In genomic region chr10:52072482-52072881, GRCm38 (mm10) we compare ENCODE assay signal across 7 mouse cellular contexts. TPM values are rescaled to one million over a fixed set of nuclear protein-coding genes. Genes with fewer than 3 reads are reported as not detected.
DNase-seq lines count a peak whose midpoint lies in the region; ATAC-seq and TF ChIP-seq lines count a peak whose summit lies in the region.

No protein-coding gene starts in this region.

- TF ChIP-seq CTCF in brain, embryonic 14.5 days (IDR thresholded peaks at IDR 0.05; ENCODE audit: borderline replicate concordance, extremely low read depth, insufficient read depth, insufficient read length) = peak; percentile 56; the same call in 1 of the 2 replicates
- peak; percentile 50 for TF ChIP-seq CTCF in forebrain, postnatal 0 days (IDR thresholded peaks at IDR 0.05; ENCODE audit: low read depth)
- peak; percentile 73 for TF ChIP-seq CTCF in stomach, postnatal 0 days (IDR thresholded peaks at IDR 0.05; ENCODE audit: low read depth)

- no peak for TF ChIP-seq POLR2A in brain, embryonic 14.5 days (IDR thresholded peaks at IDR 0.05; ENCODE audit: borderline replicate concordance, extremely low read depth, insufficient read depth, insufficient read length, poor library complexity, severe bottlenecking)

- H3K9me3 ChIP-seq in forebrain, postnatal 0 days (ENCODE audit: low read length) = no peaks in the 10 kb centered on the region
- H3K9me3 ChIP-seq in stomach, postnatal 0 days (ENCODE audit: control insufficient read depth, low read length) = no peaks in the 10 kb centered on the region

- TF ChIP-seq EP300 in stomach, postnatal 0 days (optimal IDR thresholded peaks at IDR 0.05) = no peak

- no peak overlapping the region for H3K9ac ChIP-seq in forebrain, postnatal 0 days
- no peak overlapping the region for H3K9ac ChIP-seq in stomach, postnatal 0 days (ENCODE audit: low read length)

- no peak overlapping the region for H3K4me3 ChIP-seq in forebrain, postnatal 0 days (ENCODE audit: low read depth, low read length)
- no peak overlapping the region for H3K4me3 ChIP-seq in stomach, postnatal 0 days (ENCODE audit: low read depth, low read length)

- no peaks in the 10 kb centered on the region for H3K27me3 ChIP-seq in forebrain, postnatal 0 days (ENCODE audit: insufficient read depth, low read length)
- no peaks in the 10 kb centered on the region for H3K27me3 ChIP-seq in stomach, postnatal 0 days (ENCODE audit: control insufficient read depth, insufficient read depth, low read length)

- no peaks in the 10 kb centered on the region for H3K36me3 ChIP-seq in forebrain, postnatal 0 days (ENCODE audit: insufficient read depth)
- no peaks in the 10 kb centered on the region for H3K36me3 ChIP-seq in stomach, postnatal 0 days (ENCODE audit: control insufficient read depth, insufficient read depth, low read length)

- no peak overlapping the region for H3K27ac ChIP-seq in forebrain, postnatal 0 days (ENCODE audit: low read depth, low read length)
- no peak overlapping the region for H3K27ac ChIP-seq in stomach, postnatal 0 days (replicated peaks)

- H3K4me2 ChIP-seq in forebrain, postnatal 0 days (ENCODE audit: low read depth) = no peak overlapping the region
- H3K4me2 ChIP-seq in stomach, postnatal 0 days (replicated peaks; ENCODE audit: low read depth) = no peak overlapping the region

- H3K4me1 ChIP-seq in forebrain, postnatal 0 days (ENCODE audit: insufficient read depth) = no peaks in the 10 kb centered on the region
- H3K4me1 ChIP-seq in stomach, postnatal 0 days (replicated peaks; ENCODE audit: control insufficient read depth, insufficient read depth) = no peaks in the 10 kb centered on the region

- peak; percentile 28 for DNase-seq in thymus, postnatal 4 days
- DNase-seq in thymus, adult 18-20 months = no peak
- peak; percentile 80 for DNase-seq in brain, embryonic 14.5 days (ENCODE audit: low read depth)
- peak; percentile 33 for DNase-seq in forebrain, postnatal 0 days
- peak; percentile 38 to 78 for DNase-seq in kidney, postnatal 36 days
- DNase-seq in lung, postnatal 10 days = peak; percentile 64
- DNase-seq in stomach, postnatal 0 days (ENCODE audit: low spot score) = peak; percentile 47

- ATAC-seq in forebrain, postnatal 0 days = peak; percentile 60; the same call in 1 of the 2 replicates
- no peak for ATAC-seq in stomach, postnatal 0 days (ENCODE audit: low FRiP score, low TSS enrichment)

RNA-seq across cellular contexts. Expression of gene Vgll2, which starts 50.2 kb away (rescaled TPM):
- polyA plus RNA-seq in brain, embryonic 14.5 days (2012; rRNA removed) = 1.8 and 4.6 TPM in 2 replicates
- 0.31 and 2.6 TPM in 2 replicates for total RNA-seq in forebrain, postnatal 0 days (2014; rRNA removed)
- polyA plus RNA-seq in forebrain, postnatal 0 days (2015; fragmentation: Nextera tagmentation; extraction: Ambion mirVana) = 1.9 TPM in 1 of 2 replicates, not detected in the other
- polyA plus RNA-seq in stomach, postnatal 0 days (2015; fragmentation: Nextera tagmentation; extraction: Ambion mirVana) = 0.13 and 0.31 TPM in 2 replicates

Comparison
In these comparisons a context has a peak if more than half of its experiments do, and no peak if none do; other contexts are left out.
1. DNase-seq: peak in thymus, postnatal 4 days (single experiment), brain, embryonic 14.5 days (single experiment), forebrain, postnatal 0 days (single experiment), kidney, postnatal 36 days (2 of 2), lung, postnatal 10 days (single experiment) and stomach, postnatal 0 days (single experiment); none in thymus, adult 18-20 months (0 of 2).
2. Peak in every context shown above with its lines, with median percentiles within 50 percentile points of each other: CTCF ChIP-seq.